Mouse (Mus musculus): Measurements from ENCODE around the gene Ndc80. TPM values are rescaled to one million over a fixed set of nuclear protein-coding genes. Genes with fewer than 3 reads are reported as not detected.

The Ndc80 gene
- 10.7 TPM for polyA plus RNA-seq (2017; shearing (Covaris generic))

GRCm38 (mm10) chr17:71526711-71527564 lies at the start of gene Ndc80:
Ndc80 (minus strand) TSS chr17:71526857.

GRCm38 (mm10) chr17:71551757-71552451 lies 25.2 kb upstream of the Ndc80 start, which contains the start of gene Spdya:
Spdya (plus strand) TSS chr17:71552061.

GRCm38 (mm10) chr17:71474762-71475704 lies 51.6 kb downstream of the Ndc80 start, which contains the start of gene Smchd1:
Smchd1 (minus strand) TSS chr17:71475343.

GRCm38 (mm10) chr17:71459818-71460217 lies 66.8 kb downstream of the Ndc80 start, which contains the start of gene Gm4707:
Gm4707 (minus strand) TSS chr17:71459918.

Other genes starting within 250 kb of the Ndc80 start
- 0.06 TPM for gene Emilin2, start 214.9 kb downstream of the Ndc80 start, polyA plus RNA-seq (2017; shearing (Covaris generic))
- gene Gm4707, start 66.9 kb downstream of the Ndc80 start, polyA plus RNA-seq (2017; shearing (Covaris generic)), result 4.1 TPM
- gene Smchd1, start 51.5 kb downstream of the Ndc80 start, polyA plus RNA-seq (2017; shearing (Covaris generic)), result 142 TPM
- 0.56 TPM for gene Spdya, start 25.2 kb upstream of the Ndc80 start, polyA plus RNA-seq (2017; shearing (Covaris generic))
- gene Wdr43, start 89.0 kb upstream of the Ndc80 start, polyA plus RNA-seq (2017; shearing (Covaris generic)), result 148 TPM
- not detected for gene Togaram2, start 146.4 kb upstream of the Ndc80 start, polyA plus RNA-seq (2017; shearing (Covaris generic))
- not detected for gene Pcare, start 226.0 kb upstream of the Ndc80 start, polyA plus RNA-seq (2017; shearing (Covaris generic))
- 0.10 TPM for gene Clip4, start 241.6 kb upstream of the Ndc80 start, polyA plus RNA-seq (2017; shearing (Covaris generic))